ENCODE assay signal across 19 mouse cellular contexts in the genomic region with DNA sequence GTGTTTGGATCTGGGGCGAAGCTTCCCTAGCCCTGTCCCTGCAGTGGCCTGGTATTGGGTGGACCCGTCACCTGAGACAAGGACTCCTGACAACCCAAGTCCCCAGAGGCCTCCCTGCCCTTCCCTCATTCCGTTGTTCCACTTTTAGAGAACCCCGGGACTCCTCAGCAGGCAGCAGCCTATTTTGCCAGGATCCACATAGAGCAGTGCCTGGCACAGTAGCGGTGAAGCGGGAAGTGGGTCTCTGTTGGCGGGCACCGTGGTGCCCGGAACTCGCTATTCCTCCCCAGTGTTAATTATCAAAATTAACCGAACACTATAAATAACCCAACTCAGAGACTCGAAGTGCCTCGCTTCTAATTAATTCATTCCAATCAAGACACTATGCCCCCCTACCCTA. TPM values are rescaled to one million over a fixed set of nuclear protein-coding genes. Genes with fewer than 3 reads are reported as not detected.
A peak's percentile ranks its signal among the peaks of the same experiment; 100 is the strongest.
DNase-seq lines count a peak whose midpoint lies in the region; ATAC-seq and TF ChIP-seq lines count a peak whose summit lies in the region.
"Had no signal": no experiment of that assay in that cellular context is flagged by ENCODE, and none has a peak within 500 bp of the region (broad histone marks: within the 10 kb centered on the region; RNA-seq: fewer than 3 reads in every experiment).

No protein-coding gene starts in this region.

- peaks cover 4% of the 10 kb centered on the region; the same call in 1 of the 2 replicates for H3K27me3 ChIP-seq in kidney, embryonic 16.5 days (ENCODE audit: insufficient read depth, low read length)
- peaks cover 9% of the 10 kb centered on the region; the same call in 1 of the 2 replicates for H3K27me3 ChIP-seq in forebrain, embryonic 14.5 days (replicated peaks; ENCODE audit: control insufficient read depth, insufficient read depth, low read length)
- peaks cover 77% of the 10 kb centered on the region for H3K27me3 ChIP-seq in limb, embryonic 10.5 days (ENCODE audit: low read depth, poor library complexity, severe bottlenecking)

- H3K9ac ChIP-seq in kidney, embryonic 16.5 days (replicated peaks; ENCODE audit: low read length) = no peak overlapping the region
- H3K9ac ChIP-seq in forebrain, embryonic 14.5 days (ENCODE audit: low read length) = no peak overlapping the region
- H3K9ac ChIP-seq: embryonic facial prominence, embryonic 15.5 days; liver, postnatal 0 days had no signal

- peak overlapping the region; percentile 28; the same call in 1 of the 2 replicates for H3K4me2 ChIP-seq in kidney, embryonic 16.5 days (replicated peaks; ENCODE audit: low read depth, low read length)
- H3K4me2 ChIP-seq in forebrain, embryonic 14.5 days (ENCODE audit: low read length) = peak overlapping the region; percentile 24
- H3K4me2 ChIP-seq: embryonic facial prominence, embryonic 15.5 days had no signal

- ATAC-seq in kidney, embryonic 16.5 days (ENCODE audit: low FRiP score, low TSS enrichment) = no peak
- no peak for ATAC-seq in forebrain, embryonic 14.5 days
- ATAC-seq: liver, postnatal 0 days; Patski had no signal

- no peaks in the 10 kb centered on the region for H3K36me3 ChIP-seq in kidney, embryonic 16.5 days (ENCODE audit: insufficient read depth, low read length)
- H3K36me3 ChIP-seq in forebrain, embryonic 14.5 days (ENCODE audit: control insufficient read depth, insufficient read depth, low read length) = no peaks in the 10 kb centered on the region
- no peaks in the 10 kb centered on the region for H3K36me3 ChIP-seq in limb, embryonic 10.5 days
- H3K36me3 ChIP-seq: embryonic facial prominence, embryonic 15.5 days had no signal

- no peaks in the 10 kb centered on the region for H3K9me3 ChIP-seq in kidney, embryonic 16.5 days (ENCODE audit: low read length)
- no peaks in the 10 kb centered on the region for H3K9me3 ChIP-seq in forebrain, embryonic 14.5 days (replicated peaks; ENCODE audit: control insufficient read depth, low read length)
- no peaks in the 10 kb centered on the region for H3K9me3 ChIP-seq in limb, embryonic 10.5 days (replicated peaks)

- intact Hi-C loops in gastrocnemius, adult 2 months (cut with DNase I) = no loop called here

- no peak overlapping the region for H3K4me3 ChIP-seq in kidney, embryonic 16.5 days (ENCODE audit: low read length)
- no peak overlapping the region for H3K4me3 ChIP-seq in forebrain, embryonic 14.5 days (ENCODE audit: low read depth, low read length)
- peak overlapping the region; percentile 22; the same call in 1 of the 2 replicates for H3K4me3 ChIP-seq in limb, embryonic 10.5 days
- H3K4me3 ChIP-seq in gastrocnemius, adult 2 months = no peak overlapping the region
- H3K4me3 ChIP-seq: embryonic facial prominence, embryonic 15.5 days; heart, adult 2 months; megakaryocyte, embryonic 14.5 days had no signal

- 29% methylated on average over 13 of the region's 13 CpGs for WGBS in kidney, embryonic 16.5 days
- WGBS in forebrain, embryonic 14.5 days = 17% methylated on average over 13 of the region's 13 CpGs
- WGBS in limb, embryonic 10.5 days = 25% methylated on average over 13 of the region's 13 CpGs

- no peak for TF ChIP-seq CTCF in gastrocnemius, adult 2 months (IDR thresholded peaks at IDR 0.05)

- peaks cover 49% of the 10 kb centered on the region for H3K4me1 ChIP-seq in kidney, embryonic 16.5 days (ENCODE audit: insufficient read depth, low read length)
- no peaks in the 10 kb centered on the region for H3K4me1 ChIP-seq in forebrain, embryonic 14.5 days (ENCODE audit: control insufficient read depth, insufficient read depth, low read length)
- peaks cover 61% of the 10 kb centered on the region for H3K4me1 ChIP-seq in limb, embryonic 10.5 days

- no peak for DNase-seq in kidney, postnatal 14 days
- no peak for DNase-seq in forebrain, embryonic 14.5 days (ENCODE audit: low spot score)
- no peak for DNase-seq in limb, embryonic 10.5 days (ENCODE audit: low spot score)
- no peak for DNase-seq in layer of hippocampus, postnatal 36 days
- DNase-seq in gastrocnemius, adult 2 months = no peak
- no peak for DNase-seq in layer of hippocampus, postnatal 25 days (ENCODE audit: extremely low spot score in 1 of 2, low spot score in 1 of 2)
- DNase-seq: adrenal gland, postnatal 25 days; cerebellum, adult 8-10 months; liver; liver, postnatal 0 days; lung, postnatal 14 days; retina, postnatal 1 day; thymus, postnatal 36 days had no signal

- H3K27ac ChIP-seq in kidney, embryonic 16.5 days (ENCODE audit: low read length) = no peak overlapping the region
- H3K27ac ChIP-seq in forebrain, embryonic 14.5 days (ENCODE audit: low read depth, low read length) = no peak overlapping the region
- no peak overlapping the region for H3K27ac ChIP-seq in limb, embryonic 10.5 days
- no peak overlapping the region for H3K27ac ChIP-seq in gastrocnemius, adult 2 months
- H3K27ac ChIP-seq: embryonic facial prominence, embryonic 15.5 days; heart, adult 2 months; kidney, postnatal 0 days had no signal

RNA-seq across cellular contexts. Expression of a gene that starts 10.2 kb away (rescaled TPM):
- polyA plus RNA-seq in kidney, embryonic 16.5 days (2015; fragmentation: Nextera tagmentation; extraction: Ambion mirVana) = 29.7 and 29.9 TPM in 2 replicates
- polyA plus RNA-seq in forebrain, embryonic 14.5 days (2014; fragmentation: Nextera tagmentation; extraction: Ambion mirVana) = 5.0 and 7.8 TPM in 2 replicates
- 9.7 and 16.3 TPM in 2 replicates for polyA plus RNA-seq in limb, embryonic 10.5 days (2016; fragmentation: Nextera tagmentation; extraction: Ambion mirVana)
- total RNA-seq in layer of hippocampus, postnatal 36 days (2021) = 1 to 10 TPM in 1 of 2 experiments, under 1 TPM in 1; 0.91 to 1.3 TPM
- under 1 TPM; 0.13 to 0.31 TPM for total RNA-seq in gastrocnemius, adult 2 months (2021)
- 1 to 10 TPM; 1.0 to 1.4 TPM for total RNA-seq in layer of hippocampus, postnatal 25 days (2021)
